Mouse (Mus musculus): ENCODE measurements around the gene Lce1f. TPM values are rescaled to one million over a fixed set of nuclear protein-coding genes. Genes with fewer than 3 reads are reported as not detected.

The Lce1f gene
- not detected for total RNA-seq (2021)

DNA sequence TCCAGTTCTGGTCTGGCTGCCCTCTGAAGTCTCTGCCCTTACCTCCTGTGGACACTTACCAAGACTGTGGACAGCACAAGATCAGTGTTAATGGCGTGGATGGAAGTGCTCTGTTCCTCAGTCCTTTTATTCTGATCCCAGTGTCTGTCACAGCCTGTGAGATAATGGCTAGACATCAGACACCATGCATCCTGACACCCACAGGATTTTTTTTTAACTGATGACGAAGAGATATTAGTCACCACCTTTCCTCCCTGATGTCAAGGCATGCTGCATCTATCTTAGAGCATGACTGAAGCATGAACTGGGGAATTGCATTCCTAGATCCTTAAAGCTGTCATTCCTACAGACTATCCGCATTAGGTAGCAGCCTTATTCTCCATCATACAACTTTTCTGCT, at the start of gene Lce1f:
TSS of gene Lce1f (minus strand) at position 101 of the 400 bp plus-strand sequence.
- DNase-seq (ENCODE audit: extremely low spot score in 1 of 2, low spot score in 1 of 2) = no peak

DNA sequence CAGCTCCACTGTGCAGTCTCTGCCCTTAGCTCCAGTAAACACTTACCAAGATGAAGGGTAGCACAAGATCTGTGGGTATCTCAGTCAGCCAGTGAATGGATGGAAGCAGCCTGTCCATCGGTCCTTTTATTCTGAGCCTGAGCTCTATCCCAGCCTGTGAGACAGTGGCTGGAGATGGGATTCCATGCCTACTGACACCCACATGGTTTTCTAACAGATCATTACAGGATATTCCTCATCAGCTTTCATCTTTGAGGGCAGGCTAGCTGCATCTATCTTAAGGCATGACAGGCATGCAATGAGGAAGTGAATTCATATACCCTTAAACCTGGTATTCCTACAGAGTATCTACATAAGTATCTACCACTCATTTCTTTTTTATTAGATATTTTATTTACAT, 44.8 kb upstream of the Lce1f start, which contains the start of gene Lce1h:
TSS of gene Lce1h (minus strand) at position 101 of the 400 bp plus-strand sequence.
- DNase-seq (ENCODE audit: extremely low spot score in 1 of 2, low spot score in 1 of 2) = no peak

- peak in 1 of 2 experiments; percentile 3 for DNase-seq (ENCODE audit: extremely low spot score in 1 of 2, low spot score in 1 of 2)
Observed at GRCm38 (mm10) chr3:92753197-92753596, 33.0 kb upstream of the Lce1f start.

GRCm38 (mm10) chr3:92752238-92752637, 32.1 kb upstream of the Lce1f start, which contains the start of gene Lce1g:
Gene Lce1g, minus strand, starts transcription at chr3:92752338.
- DNase-seq (ENCODE audit: extremely low spot score in 1 of 2, low spot score in 1 of 2) = no peak

- DNase-seq (ENCODE audit: extremely low spot score in 1 of 2, low spot score in 1 of 2) = no peak
Observed at GRCm38 (mm10) chr3:92738996-92739395, 18.8 kb upstream of the Lce1f start, which contains the start of gene Gm38119. Gene Gm38119, minus strand, starts transcription at chr3:92739096.

DNA sequence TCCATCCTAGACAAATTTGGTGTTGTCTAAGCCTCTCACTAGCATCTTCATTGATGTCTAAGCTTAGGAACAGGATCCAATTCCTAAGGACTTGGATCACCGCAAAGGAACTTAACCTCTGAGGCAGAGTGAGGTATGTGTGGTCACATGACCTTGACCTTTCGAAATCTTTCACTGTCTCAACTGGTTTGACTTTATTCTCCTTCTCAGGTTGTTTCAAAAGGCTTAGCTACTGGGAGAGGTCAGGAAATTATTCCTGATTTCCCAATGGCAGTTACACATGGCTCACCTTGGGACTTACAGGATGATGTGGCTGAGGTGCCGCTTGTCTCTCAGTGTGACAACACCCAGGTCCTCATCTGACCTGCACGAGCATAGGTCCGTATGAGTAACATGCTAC, 2.5 kb upstream of the Lce1f start:
- no peak for DNase-seq (ENCODE audit: extremely low spot score in 1 of 2, low spot score in 1 of 2)

GRCm38 (mm10) chr3:92715122-92715521, 5.0 kb downstream of the Lce1f start:
- no peak for DNase-seq (ENCODE audit: extremely low spot score in 1 of 2, low spot score in 1 of 2)

GRCm38 (mm10) chr3:92708974-92709373, 11.2 kb downstream of the Lce1f start, which contains the start of gene Lce1e:
Gene Lce1e, minus strand, starts transcription at chr3:92709074.
- no peak for DNase-seq (ENCODE audit: extremely low spot score in 1 of 2, low spot score in 1 of 2)

- no peak for DNase-seq (ENCODE audit: extremely low spot score in 1 of 2, low spot score in 1 of 2)
Observed at GRCm38 (mm10) chr3:92694613-92695012, 25.5 kb downstream of the Lce1f start.

DNA sequence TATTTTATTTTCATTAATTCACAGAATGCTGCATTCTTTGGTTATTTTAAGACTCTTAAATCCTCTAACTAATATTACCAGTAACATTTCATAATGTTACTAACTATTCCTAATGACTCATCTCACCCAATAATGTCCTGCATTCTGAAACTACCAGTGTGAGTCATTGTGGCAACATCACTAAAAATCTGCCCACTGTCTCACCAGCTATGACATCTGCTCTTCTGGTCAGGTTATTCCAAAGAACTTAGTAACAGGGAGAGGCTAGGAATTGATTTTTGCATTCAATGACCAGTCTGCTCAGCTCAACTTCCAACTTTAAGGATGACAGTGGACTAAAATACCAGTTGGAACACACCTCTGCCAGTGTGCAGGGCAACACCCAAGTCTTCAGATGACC, 28.5 kb downstream of the Lce1f start:
- no peak for DNase-seq (ENCODE audit: extremely low spot score in 1 of 2, low spot score in 1 of 2)

DNA sequence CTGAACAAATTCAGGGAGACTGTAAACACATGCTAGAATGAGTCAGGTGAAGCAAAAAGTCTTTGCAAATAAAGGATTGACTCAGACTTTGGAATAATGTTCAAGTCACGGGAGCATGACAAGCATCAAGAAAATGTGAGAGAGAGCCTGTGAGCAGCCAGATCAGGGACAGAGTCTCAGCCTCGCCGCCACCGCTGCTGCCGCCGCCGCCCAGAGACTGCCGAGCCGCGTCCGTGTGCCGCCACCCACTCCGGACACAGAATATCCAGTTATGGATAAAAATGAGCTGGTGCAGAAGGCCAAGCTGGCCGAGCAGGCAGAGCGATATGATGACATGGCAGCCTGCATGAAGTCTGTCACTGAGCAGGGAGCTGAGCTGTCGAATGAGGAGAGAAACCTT, 31.0 kb downstream of the Lce1f start:
- peak in 1 of 2 experiments; percentile 4 for DNase-seq (ENCODE audit: extremely low spot score in 1 of 2, low spot score in 1 of 2)

DNA sequence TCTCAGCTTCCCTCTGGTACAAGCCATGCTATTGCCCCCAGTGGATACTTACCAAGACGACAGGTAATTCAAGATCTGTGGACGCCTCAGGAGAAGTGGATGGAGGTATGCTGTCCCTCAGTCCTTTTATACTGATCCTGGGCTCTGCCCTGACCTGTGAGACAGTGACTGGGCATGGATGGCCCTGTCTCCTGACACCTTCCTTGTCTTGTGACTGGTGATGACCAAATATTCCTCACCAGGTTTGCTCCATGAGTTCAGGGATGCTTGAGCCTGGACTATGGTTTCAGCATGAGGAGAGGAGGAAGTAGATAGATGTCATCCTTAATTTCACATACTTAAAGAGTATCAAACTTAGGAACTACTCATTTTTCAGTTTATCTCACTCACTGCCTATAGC, 33.0 kb downstream of the Lce1f start, which contains the start of gene Lce1d:
TSS of gene Lce1d (minus strand) at position 101 of the 400 bp plus-strand sequence.
- no peak for DNase-seq (ENCODE audit: extremely low spot score in 1 of 2, low spot score in 1 of 2)

DNA sequence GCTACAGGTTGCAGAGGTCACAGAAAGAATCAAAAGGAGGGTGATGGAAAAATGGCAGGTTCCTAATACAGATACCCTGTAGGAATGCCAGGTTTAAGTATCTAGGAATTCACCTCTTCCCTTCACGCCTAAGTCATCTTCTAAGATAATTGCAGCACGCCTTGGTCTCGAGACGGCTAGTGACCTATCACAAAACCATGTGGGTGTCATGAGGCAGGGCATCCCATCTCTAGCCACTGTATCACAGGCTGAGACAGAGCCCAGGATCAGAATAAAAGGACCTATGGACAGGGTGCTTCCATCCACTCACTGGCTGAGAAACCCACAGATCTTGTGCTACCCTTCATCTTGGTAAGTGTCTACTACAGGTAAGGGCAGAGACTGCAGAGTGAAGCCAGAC, 41.2 kb downstream of the Lce1f start, which contains the start of gene Lce1c:
TSS of gene Lce1c (plus strand) at position 301 of the 400 bp plus-strand sequence.
- DNase-seq (ENCODE audit: extremely low spot score in 1 of 2, low spot score in 1 of 2) = no peak

GRCm38 (mm10) chr3:92670215-92670614, 49.9 kb downstream of the Lce1f start, which contains the start of gene Lce1a2:
Gene Lce1a2, minus strand, starts transcription at chr3:92670315.
- DNase-seq (ENCODE audit: extremely low spot score in 1 of 2, low spot score in 1 of 2) = no peak

Other genes starting within 250 kb of the Lce1f start
- gene Sprr1a, start 234.5 kb downstream of the Lce1f start, total RNA-seq (2021) = not detected
- gene Sprr4, start 219.9 kb downstream of the Lce1f start, total RNA-seq (2021) = not detected
- not detected for gene 2310046K23Rik, start 185.8 kb downstream of the Lce1f start, total RNA-seq (2021)
- not detected for gene Ivl, start 146.6 kb downstream of the Lce1f start, total RNA-seq (2021)
- gene Smcp, start 131.4 kb downstream of the Lce1f start, total RNA-seq (2021) = not detected
- not detected for gene 2210017I01Rik, start 112.9 kb downstream of the Lce1f start, total RNA-seq (2021)
- not detected for gene Lce6a, start 98.7 kb downstream of the Lce1f start, total RNA-seq (2021)
- gene Lce1a1, start 72.0 kb downstream of the Lce1f start, total RNA-seq (2021) = not detected
- gene Lce1b, start 63.4 kb downstream of the Lce1f start, total RNA-seq (2021) = not detected
- gene Lce1a2, start 50.0 kb downstream of the Lce1f start, total RNA-seq (2021) = not detected
- not detected for gene Lce1c, start 41.1 kb downstream of the Lce1f start, total RNA-seq (2021)
- gene Lce1d, start 33.1 kb downstream of the Lce1f start, total RNA-seq (2021) = not detected
- not detected for gene Lce1e, start 11.3 kb downstream of the Lce1f start, total RNA-seq (2021)
- not detected for gene Gm38119, start 18.7 kb upstream of the Lce1f start, total RNA-seq (2021)
- not detected for gene Lce1g, start 32.0 kb upstream of the Lce1f start, total RNA-seq (2021)
- gene Lce1h, start 44.7 kb upstream of the Lce1f start, total RNA-seq (2021) = not detected
- gene Lce1i, start 58.5 kb upstream of the Lce1f start, total RNA-seq (2021) = not detected
- gene Lce1j, start 70.2 kb upstream of the Lce1f start, total RNA-seq (2021) = not detected
- gene Lce1k, start 87.5 kb upstream of the Lce1f start, total RNA-seq (2021) = not detected
- not detected for gene Kprp, start 106.9 kb upstream of the Lce1f start, total RNA-seq (2021)
- gene Lce1l, start 130.9 kb upstream of the Lce1f start, total RNA-seq (2021) = not detected
- not detected for gene 2310050C09Rik, start 149.9 kb upstream of the Lce1f start, total RNA-seq (2021)
- not detected for gene Lce3a, start 205.9 kb upstream of the Lce1f start, total RNA-seq (2021)
- gene Lce3b, start 212.6 kb upstream of the Lce1f start, total RNA-seq (2021) = not detected
- not detected for gene Lce3c, start 224.1 kb upstream of the Lce1f start, total RNA-seq (2021)
- gene Lce3d, start 237.0 kb upstream of the Lce1f start, total RNA-seq (2021) = not detected
- gene Lce3e, start 246.7 kb upstream of the Lce1f start, total RNA-seq (2021) = not detected